ENCODE assay signal across 9 mouse cellular contexts in genomic region chr15:98799396-98799795, GRCm38 (mm10). TPM values are rescaled to one million over a fixed set of nuclear protein-coding genes. Genes with fewer than 3 reads are reported as not detected.
A peak's percentile ranks its signal among the peaks of the same experiment; 100 is the strongest.
DNase-seq lines count a peak whose midpoint lies in the region; ATAC-seq and TF ChIP-seq lines count a peak whose summit lies in the region.
"Had no signal": no experiment of that assay in that cellular context is flagged by ENCODE, and none has a peak within 500 bp of the region (broad histone marks: within the 10 kb centered on the region; RNA-seq: fewer than 3 reads in every experiment).

No protein-coding gene starts in this region.

- H3K27ac ChIP-seq in cerebellum, adult 2 months (ENCODE audit: insufficient read depth, low read length): no peak overlapping the region
- H3K27ac ChIP-seq in spleen, adult 2 months (ENCODE audit: insufficient read depth, low read length): no peak overlapping the region
- H3K27ac ChIP-seq: liver, embryonic 15.5 days had no signal

- DNase-seq in frontal cortex, postnatal 25 days (ENCODE audit: low spot score in 2 of 2): peak; percentile 71 to 79
- peak; percentile 46 for DNase-seq in MEL-GATA-1-ER (ENCODE audit: extremely low read depth, low read depth)
- DNase-seq in cerebellum, adult 2 months: peak; percentile 61 to 80
- DNase-seq in gastrocnemius, postnatal 25 days: peak; percentile 44
- peak; percentile 68 to 74 for DNase-seq in layer of hippocampus, postnatal 14 days (ENCODE audit: low spot score in 2 of 2)
- peak in 1 of 2 experiments; percentile 68 for DNase-seq in spleen, adult 2 months (ENCODE audit: low read depth in 1 of 2, low spot score in 2 of 2)

- WGBS in cerebellum, adult 2 months: 10% methylated on average over 12 of the region's 12 CpGs
- WGBS in spleen, adult 2 months: 13% methylated on average over 12 of the region's 12 CpGs

- H3K36me3 ChIP-seq in spleen, adult 2 months (ENCODE audit: control insufficient read depth, insufficient read depth, low read length): no peaks in the 10 kb centered on the region
- H3K36me3 ChIP-seq: liver, embryonic 15.5 days had no signal

- H3K27me3 ChIP-seq in cerebellum, adult 2 months (ENCODE audit: control insufficient read depth, insufficient read depth, low read length): peaks cover 2% of the 10 kb centered on the region; the same call in 1 of the 2 replicates
- peaks cover 11% of the 10 kb centered on the region for H3K27me3 ChIP-seq in spleen, adult 2 months (ENCODE audit: control insufficient read depth, insufficient read depth, low read length)

- TF ChIP-seq POLR2A in cerebellum, adult 2 months (IDR thresholded peaks at IDR 0.05; ENCODE audit: borderline replicate concordance, insufficient read depth, low read length): no peak
- no peak for TF ChIP-seq POLR2A in spleen, adult 2 months (IDR thresholded peaks at IDR 0.05; ENCODE audit: low read depth, low read length)

- no peak for ATAC-seq in frontal cortex, adult (ENCODE audit: low TSS enrichment)
- ATAC-seq in megakaryocyte, adult 5-6 weeks (ENCODE audit: poor library complexity, severe bottlenecking): peak; percentile 67

- TF ChIP-seq CTCF in cerebellum, adult 2 months (IDR thresholded peaks at IDR 0.05; ENCODE audit: borderline replicate concordance, insufficient read depth, low read depth, low read length): peak; percentile 80; the same call in 1 of the 2 replicates
- TF ChIP-seq CTCF in spleen, adult 2 months (IDR thresholded peaks at IDR 0.05; ENCODE audit: extremely low read depth, insufficient read depth, insufficient read length, insufficient replicate concordance): peak; percentile 83; the same call in 1 of the 2 replicates

- no peaks in the 10 kb centered on the region; the same call in 1 of the 2 replicates for H3K4me1 ChIP-seq in cerebellum, adult 2 months (ENCODE audit: control insufficient read depth, insufficient read depth, low read length)
- H3K4me1 ChIP-seq in spleen, adult 2 months (ENCODE audit: control insufficient read depth, insufficient read depth, insufficient read length): no peaks in the 10 kb centered on the region

- H3K4me3 ChIP-seq in cerebellum, adult 2 months (replicated peaks; ENCODE audit: insufficient read depth, low read depth, low read length): no peak overlapping the region
- H3K4me3 ChIP-seq in spleen, adult 2 months (ENCODE audit: extremely low read depth, insufficient read depth, insufficient read length): no peak overlapping the region
- H3K4me3 ChIP-seq: liver, embryonic 15.5 days had no signal

RNA-seq across cellular contexts. Expression of gene Wnt1, which starts 9.7 kb away (rescaled TPM):
- polyA plus RNA-seq in cerebellum, adult 2 months (2012; rRNA removed): not detected in 2 replicates
- total RNA-seq in gastrocnemius, postnatal 25 days (2021): not detected
- not detected for total RNA-seq in layer of hippocampus, postnatal 14 days (2021)
- total RNA-seq in megakaryocyte, adult 5-6 weeks (2015): not detected in 2 replicates
- total RNA-seq in megakaryocyte, adult 5-6 weeks (2017): not detected in 2 replicates
- polyA plus RNA-seq in spleen, adult 2 months (2012; rRNA removed): not detected in 2 replicates
- polyA plus RNA-seq: liver, embryonic 15.5 days had no signal

RNA-seq across cellular contexts. Expression of gene Ddn, which starts 9.9 kb away (rescaled TPM):
- polyA plus RNA-seq in cerebellum, adult 2 months (2012; rRNA removed): 1.0 and 1.3 TPM in 2 replicates
- under 1 TPM; 0.38 to 0.74 TPM for total RNA-seq in gastrocnemius, postnatal 25 days (2021)
- 100 to 1,000 TPM; 747 to 793 TPM for total RNA-seq in layer of hippocampus, postnatal 14 days (2021)
- not detected in 2 replicates for total RNA-seq in megakaryocyte, adult 5-6 weeks (2015)
- total RNA-seq in megakaryocyte, adult 5-6 weeks (2017): 0.15 and 0.16 TPM in 2 replicates
- polyA plus RNA-seq in spleen, adult 2 months (2012; rRNA removed): 0.20 and 0.39 TPM in 2 replicates
- polyA plus RNA-seq: liver, embryonic 15.5 days had no signal

RNA-seq across cellular contexts. Expression of gene Wnt10b, which starts 21.4 kb away (rescaled TPM):
- 0.15 and 0.22 TPM in 2 replicates for polyA plus RNA-seq in cerebellum, adult 2 months (2012; rRNA removed)
- total RNA-seq in gastrocnemius, postnatal 25 days (2021): 1 to 10 TPM in 1 of 2 experiments, under 1 TPM in 1; 0.79 to 1.7 TPM
- total RNA-seq in layer of hippocampus, postnatal 14 days (2021): under 1 TPM; 0.41 to 0.48 TPM
- total RNA-seq in megakaryocyte, adult 5-6 weeks (2015): 0.04 and 0.34 TPM in 2 replicates
- total RNA-seq in megakaryocyte, adult 5-6 weeks (2017): not detected in 2 replicates
- polyA plus RNA-seq in spleen, adult 2 months (2012; rRNA removed): 0.78 and 0.93 TPM in 2 replicates
- polyA plus RNA-seq: liver, embryonic 15.5 days had no signal

RNA-seq across cellular contexts. Expression of gene Prkag1, which starts 31.9 kb away (rescaled TPM):
- polyA plus RNA-seq in cerebellum, adult 2 months (2012; rRNA removed): 90.3 and 93.6 TPM in 2 replicates
- 10 to 100 TPM; 43.6 to 43.9 TPM for total RNA-seq in gastrocnemius, postnatal 25 days (2021)
- 10 to 100 TPM; 44.5 to 46.2 TPM for total RNA-seq in layer of hippocampus, postnatal 14 days (2021)
- total RNA-seq in megakaryocyte, adult 5-6 weeks (2015): 60.5 TPM in 2 replicates
- 99.7 and 126 TPM in 2 replicates for total RNA-seq in megakaryocyte, adult 5-6 weeks (2017)
- 42.2 and 45.1 TPM in 2 replicates for polyA plus RNA-seq in spleen, adult 2 months (2012; rRNA removed)

RNA-seq across cellular contexts. Expression of gene Arf3, which starts 36.4 kb away (rescaled TPM):
- 202 and 210 TPM in 2 replicates for polyA plus RNA-seq in cerebellum, adult 2 months (2012; rRNA removed)
- 10 to 100 TPM in 1 of 2 experiments, 1 to 10 TPM in 1; 8.3 to 10.4 TPM for total RNA-seq in gastrocnemius, postnatal 25 days (2021)
- total RNA-seq in layer of hippocampus, postnatal 14 days (2021): 100 to 1,000 TPM; 791 to 794 TPM
- total RNA-seq in megakaryocyte, adult 5-6 weeks (2015): 28.3 and 35.9 TPM in 2 replicates
- total RNA-seq in megakaryocyte, adult 5-6 weeks (2017): 33.8 and 37.8 TPM in 2 replicates
- 65.2 and 70.5 TPM in 2 replicates for polyA plus RNA-seq in spleen, adult 2 months (2012; rRNA removed)

Comparison
In these comparisons a context has a peak if more than half of its experiments do, and no peak if none do; other contexts are left out.
1. RNA of gene Ddn, which starts 9.9 kb away (total RNA-seq): 747 to 793 TPM in layer of hippocampus, postnatal 14 days; 0.38 to 0.74 TPM in gastrocnemius, postnatal 25 days and 0.15 to 0.16 TPM in megakaryocyte, adult 5-6 weeks; every median in the first group is over 100 times any median in the second.